Mouse (Mus musculus): ENCODE data around the gene Lrrc27.

The Lrrc27 gene

GRCm38 (mm10) chr7:139212754-139213745 is at the start of gene Lrrc27, which contains the start of gene Stk32c:
Gene Lrrc27 (plus strand): TSS chr7:139212988.
Gene Stk32c (minus strand): TSS chr7:139213307.
- peak; percentile 99 for DNase-seq (ENCODE audit: low read depth, low spot score)

- no peak for DNase-seq (ENCODE audit: low read depth, low spot score)
These were observed 48.4 kb upstream of the Lrrc27 start for GRCm38 (mm10) chr7:139164410-139164809.

GRCm38 (mm10) chr7:139169143-139169542 is 43.6 kb upstream of the Lrrc27 start:
- DNase-seq (ENCODE audit: low read depth, low spot score) = no peak

GRCm38 (mm10) chr7:139179299-139179698 is 33.5 kb upstream of the Lrrc27 start:
- no peak for DNase-seq (ENCODE audit: low read depth, low spot score)

GRCm38 (mm10) chr7:139180058-139180457 is 32.7 kb upstream of the Lrrc27 start:
- DNase-seq (ENCODE audit: low read depth, low spot score) = no peak

GRCm38 (mm10) chr7:139184396-139184795 is 28.4 kb upstream of the Lrrc27 start:
- DNase-seq (ENCODE audit: low read depth, low spot score) = no peak

- no peak for DNase-seq (ENCODE audit: low read depth, low spot score)
These were observed 27.9 kb upstream of the Lrrc27 start for GRCm38 (mm10) chr7:139184846-139185245.

GRCm38 (mm10) chr7:139185971-139186370 is 26.8 kb upstream of the Lrrc27 start:
- no peak for DNase-seq (ENCODE audit: low read depth, low spot score)

GRCm38 (mm10) chr7:139186436-139186835 is 26.4 kb upstream of the Lrrc27 start:
- no peak for DNase-seq (ENCODE audit: low read depth, low spot score)

- no peak for DNase-seq (ENCODE audit: low read depth, low spot score)
These were observed 25.5 kb upstream of the Lrrc27 start for GRCm38 (mm10) chr7:139187277-139187676.

GRCm38 (mm10) chr7:139187771-139188633 is 24.8 kb upstream of the Lrrc27 start:
- peak; percentile 69 for DNase-seq (ENCODE audit: low read depth, low spot score)

- peak; percentile 26 for DNase-seq (ENCODE audit: low read depth, low spot score)
These were observed 24.1 kb upstream of the Lrrc27 start for GRCm38 (mm10) chr7:139188634-139189207.

- no peak for DNase-seq (ENCODE audit: low read depth, low spot score)
These were observed 22.2 kb upstream of the Lrrc27 start for GRCm38 (mm10) chr7:139190616-139191015.

- no peak for DNase-seq (ENCODE audit: low read depth, low spot score)
These were observed 21.2 kb upstream of the Lrrc27 start for GRCm38 (mm10) chr7:139191619-139192018.

- DNase-seq (ENCODE audit: low read depth, low spot score) = no peak
These were observed 15.8 kb upstream of the Lrrc27 start for GRCm38 (mm10) chr7:139197022-139197421.

- no peak for DNase-seq (ENCODE audit: low read depth, low spot score)
These were observed 12.7 kb upstream of the Lrrc27 start for GRCm38 (mm10) chr7:139200108-139200507.

GRCm38 (mm10) chr7:139201209-139201608 is 11.6 kb upstream of the Lrrc27 start:
- DNase-seq (ENCODE audit: low read depth, low spot score) = no peak

- DNase-seq (ENCODE audit: low read depth, low spot score) = peak; percentile 76
These were observed 4.6 kb upstream of the Lrrc27 start for GRCm38 (mm10) chr7:139208023-139208772.

- no peak for DNase-seq (ENCODE audit: low read depth, low spot score)
These were observed 4.1 kb upstream of the Lrrc27 start for GRCm38 (mm10) chr7:139208773-139209095.

GRCm38 (mm10) chr7:139211761-139212160 is 1.0 kb upstream of the Lrrc27 start:
- DNase-seq (ENCODE audit: low read depth, low spot score) = no peak

GRCm38 (mm10) chr7:139213751-139214150 is 963 bp downstream of the Lrrc27 start:
- no peak for DNase-seq (ENCODE audit: low read depth, low spot score)

All from CD4-positive helper T cell, adult 2 months (primary cell).